Mouse (Mus musculus) limb, embryonic 11.5 days (tissue): ENCODE measurements around the gene 2610507B11Rik. TPM values are rescaled to one million over a fixed set of nuclear protein-coding genes. Genes with fewer than 3 reads are reported as not detected.

Experiments used
- ATAC-seq: fragments of 200-750 bp; cut with Nextera tagmentation; 2 replicates; pipeline ENCODE4 v1.8.0; 2017; ENCODE audit warnings: low read depth; ENCODE audit not compliant: insufficient number of reproducible peaks, low FRiP score, low TSS enrichment
- DNase-seq: peaks from one replicate; pipeline ENCODE4 v3.0.0-alpha.2; 2015; ENCODE audit warnings: low spot score
- H3K27ac ChIP-seq: fragments of 300-500 bp; sonication (generic); replicated peaks from 2 replicates; pipeline ENCODE4 v1.5.1; 2014; ENCODE audit warnings: low read depth, mild to moderate bottlenecking, low read length
- H3K27me3 ChIP-seq: fragments of 300-500 bp; sonication (generic); 2 replicates; pipeline ENCODE4 v1.6.1; 2014; ENCODE audit warnings: mild to moderate bottlenecking, low read length, mixed read lengths; ENCODE audit not compliant: control insufficient read depth, insufficient read depth
- H3K36me3 ChIP-seq: fragments of 300-500 bp; sonication (generic); 2 replicates; pipeline ENCODE4 v1.6.1; 2014; ENCODE audit warnings: mild to moderate bottlenecking, low read length, moderate library complexity, mixed read lengths; ENCODE audit not compliant: control insufficient read depth, insufficient read depth
- H3K4me1 ChIP-seq: fragments of 300-500 bp; sonication (generic); 2 replicates; pipeline ENCODE4 v1.6.1; 2014; ENCODE audit warnings: low read length, mixed read lengths; ENCODE audit not compliant: control insufficient read depth, insufficient read depth
- H3K4me2 ChIP-seq: fragments of 300-500 bp; sonication (generic); 2 replicates; pipeline ENCODE4 v1.6.1; 2014; ENCODE audit warnings: low read depth, mild to moderate bottlenecking, moderate library complexity; ENCODE audit not compliant: severe bottlenecking
- H3K4me3 ChIP-seq: fragments of 300-500 bp; sonication (generic); 2 replicates; pipeline ENCODE4 v1.5.1; 2014; ENCODE audit warnings: low read depth, low read length
- H3K9ac ChIP-seq: fragments of 300-500 bp; sonication (generic); 2 replicates; pipeline ENCODE4 v1.6.1; 2014; ENCODE audit warnings: mild to moderate bottlenecking, low read length
- H3K9me3 ChIP-seq: fragments of 300-500 bp; sonication (generic); 2 replicates; pipeline ENCODE4 v1.6.1; 2016; ENCODE audit warnings: low read length; ENCODE audit not compliant: control insufficient read depth
- WGBS: fragments of 180-500 bp; shearing (Covaris S2); extraction: QIAGEN DNeasy Blood & Tissue Kit; methylation state at CpG from one replicate; pipeline ENCODE4 v1.1.7; 2014; 5-methylcytosine and 5-hydroxymethylcytosine counted together
- polyA plus RNA-seq: library from polyadenylated mRNA; unstranded; fragments of >200 nt; fragmentation: Nextera tagmentation; extraction: Ambion mirVana; gene quantifications from 2 replicates; pipeline ENCODE4 v1.2.1, GENCODE M21; 2014

2610507B11Rik gene
- 71.5 and 72.6 TPM in 2 replicates for polyA plus RNA-seq

DNA sequence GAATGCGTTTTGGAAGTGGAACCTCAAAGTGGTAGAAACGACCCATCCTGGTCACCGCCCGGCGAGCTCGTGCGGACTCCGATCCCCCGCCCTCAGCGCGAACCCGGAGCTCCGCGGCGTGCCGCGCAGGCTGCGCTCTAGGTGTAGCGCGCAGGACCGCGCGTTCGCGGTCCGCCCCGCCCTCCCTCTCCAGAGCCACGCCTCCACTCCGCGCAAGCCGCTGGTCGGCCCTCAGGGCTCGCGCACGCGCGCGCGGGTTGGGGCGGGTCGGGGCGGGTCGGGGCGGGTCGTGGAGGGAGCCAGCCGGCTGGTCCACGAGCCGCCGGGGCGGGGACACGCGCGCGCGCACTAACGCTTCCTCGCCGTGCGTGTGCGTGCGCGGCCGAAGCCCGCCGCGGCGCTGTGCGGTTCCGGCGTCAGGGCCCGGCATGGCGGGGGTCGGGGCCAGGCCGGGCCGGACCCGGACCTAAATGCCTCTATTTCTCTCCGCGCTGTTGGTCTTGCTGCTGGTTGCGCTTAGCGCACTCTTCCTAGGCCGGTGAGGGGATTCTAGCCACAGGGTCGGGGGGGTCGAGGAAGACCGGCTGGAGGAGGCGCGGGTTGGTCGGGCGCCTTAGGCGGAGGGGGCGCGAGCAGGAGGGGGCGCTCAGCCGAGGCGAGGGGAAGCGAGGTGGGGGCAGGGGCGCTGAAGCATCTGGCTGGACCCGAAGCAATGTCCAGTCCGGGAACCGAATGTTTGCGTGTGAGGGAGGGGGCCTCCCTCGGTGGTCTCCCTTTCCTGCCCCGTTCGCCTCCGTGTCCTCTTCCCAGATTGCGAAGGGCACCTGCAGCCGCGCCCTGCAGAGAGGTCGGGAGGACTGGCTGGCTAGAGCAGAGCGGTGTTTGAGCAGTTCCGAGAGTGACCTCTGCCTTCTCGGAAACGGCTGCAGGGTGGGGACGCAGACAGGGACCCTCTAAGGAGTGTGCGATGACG is at the start of gene 2610507B11Rik:
2610507B11Rik (plus strand) TSS at position 373 of the 973 bp plus-strand sequence.
- ATAC-seq (peak; percentile 91), DNase-seq (peak; percentile 95)
- H3K27me3 ChIP-seq: no peaks in the 10 kb centered on the region; the same call in 1 of the 2 replicates
- no peaks in the 10 kb centered on the region for H3K9me3 ChIP-seq
- peak within 1 kb of the TSS; percentile 72 for H3K9ac ChIP-seq
- 1% methylated on average over 95 of the region's 115 CpGs for WGBS
- H3K4me3 ChIP-seq: peak within 1 kb of the TSS; percentile 70
- peaks cover 5% of the 10 kb centered on the region; the same call in 1 of the 2 replicates for H3K4me1 ChIP-seq
- H3K27ac ChIP-seq: peak within 1 kb of the TSS; percentile 70
- H3K36me3 ChIP-seq: peaks cover 19% of the 10 kb centered on the region
- H3K4me2 ChIP-seq: peak within 1 kb of the TSS; percentile 83

DNA sequence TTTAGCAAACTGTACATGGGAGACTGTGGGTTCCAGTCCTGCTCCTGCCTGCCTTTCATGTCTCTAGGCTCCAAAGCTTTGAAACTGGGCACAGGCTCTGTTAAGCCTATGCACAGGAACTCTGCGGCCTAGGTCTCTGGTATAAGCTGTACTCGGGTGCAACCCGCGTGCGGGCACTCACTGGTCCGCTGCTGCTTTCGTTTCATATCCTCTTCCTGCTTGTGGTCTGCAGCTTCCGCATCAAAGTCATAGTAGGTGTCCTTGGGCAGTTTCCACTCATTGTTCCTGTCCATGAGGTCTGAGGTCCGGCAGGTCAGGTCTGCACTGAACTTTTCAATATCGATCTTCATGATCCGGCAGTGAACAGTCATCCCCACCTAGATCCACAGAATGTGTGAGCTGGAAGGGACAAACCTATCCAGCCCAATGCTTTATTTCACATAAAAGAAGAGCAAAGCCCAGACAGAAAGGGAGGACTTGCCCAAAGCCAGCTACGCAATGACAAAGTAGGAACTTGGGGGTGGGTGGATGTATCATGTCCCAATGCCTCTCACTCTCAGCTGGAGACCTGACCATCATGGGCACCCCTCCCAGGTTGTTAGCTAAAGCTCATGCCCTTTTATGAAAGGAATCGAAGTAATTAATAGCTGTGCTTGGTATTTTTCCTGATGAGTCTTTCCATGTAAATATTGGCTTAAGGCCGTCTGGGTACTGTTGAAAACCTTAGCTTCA is 48.3 kb upstream of the 2610507B11Rik start:
- WGBS: 94% methylated on average over 14 of the region's 14 CpGs
- DNase-seq (no peak), ATAC-seq (no peak)
- no peak overlapping the region for H3K4me3 ChIP-seq
- no peaks in the 10 kb centered on the region for H3K9me3 ChIP-seq
- H3K9ac ChIP-seq: no peak overlapping the region
- no peak overlapping the region for H3K4me2 ChIP-seq
- no peak overlapping the region for H3K27ac ChIP-seq
- no peaks in the 10 kb centered on the region for H3K4me1 ChIP-seq
- no peaks in the 10 kb centered on the region for H3K27me3 ChIP-seq
- peaks cover 60% of the 10 kb centered on the region for H3K36me3 ChIP-seq

DNA sequence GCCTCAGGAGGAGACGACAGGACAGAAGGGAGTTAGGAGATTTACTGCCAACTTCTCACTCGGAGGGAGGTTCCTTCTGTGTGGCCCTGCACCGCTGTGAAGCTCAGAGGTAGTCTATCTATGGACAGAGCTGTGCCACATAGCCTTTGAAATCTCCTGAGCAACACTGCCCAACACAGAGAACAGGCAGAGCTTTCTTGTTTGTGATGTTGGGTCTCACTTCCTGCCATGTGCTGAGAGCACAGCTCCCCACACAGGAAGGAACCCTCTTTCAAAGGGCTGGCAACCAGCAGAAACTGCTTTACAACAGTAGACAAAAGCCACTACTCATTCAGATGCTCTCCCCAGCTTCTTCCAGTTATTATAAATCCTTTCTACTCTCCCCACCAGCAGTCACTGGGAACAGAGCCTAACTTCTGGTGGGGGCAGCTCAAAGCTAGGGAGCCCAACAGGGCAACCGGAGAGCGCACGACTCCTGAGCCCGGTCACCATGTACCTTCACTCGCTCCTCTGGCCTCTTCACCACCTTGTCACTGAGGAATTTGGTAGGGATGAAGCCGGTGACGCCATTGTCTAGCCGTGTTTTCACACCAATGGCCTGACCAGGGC is 45.7 kb upstream of the 2610507B11Rik start:
- H3K4me2 ChIP-seq: no peak overlapping the region
- DNase-seq (no peak), ATAC-seq (no peak)
- no peak overlapping the region for H3K27ac ChIP-seq
- 87% methylated on average over 11 of the region's 11 CpGs for WGBS
- no peak overlapping the region; the same call in 1 of the 2 replicates for H3K9ac ChIP-seq
- no peaks in the 10 kb centered on the region for H3K4me1 ChIP-seq
- H3K4me3 ChIP-seq: no peak overlapping the region
- no peaks in the 10 kb centered on the region for H3K27me3 ChIP-seq
- peaks cover 59% of the 10 kb centered on the region for H3K36me3 ChIP-seq
- H3K9me3 ChIP-seq: no peaks in the 10 kb centered on the region

GRCm38 (mm10) chr11:78223586-78223985 is 38.0 kb upstream of the 2610507B11Rik start:
- Histone ChIP-seq H3K36me3 (peaks cover 60% of the 10 kb centered on the region), H3K9me3 (no peaks in the 10 kb centered on the region), H3K4me1 (no peaks in the 10 kb centered on the region), H3K27me3 (no peaks in the 10 kb centered on the region), H3K9ac (no peak overlapping the region), H3K27ac (no peak overlapping the region), H3K4me3 (no peak overlapping the region), H3K4me2 (no peak overlapping the region)
- 92% methylated on average over 4 of the region's 4 CpGs for WGBS
- ATAC-seq (no peak), DNase-seq (no peak)

GRCm38 (mm10) chr11:78231518-78231917 is 30.0 kb upstream of the 2610507B11Rik start:
- Histone ChIP-seq H3K36me3 (peaks cover 48% of the 10 kb centered on the region), H3K27ac (no peak overlapping the region), H3K4me3 (no peak overlapping the region), H3K27me3 (no peaks in the 10 kb centered on the region), H3K4me2 (no peak overlapping the region), H3K9me3 (no peaks in the 10 kb centered on the region), H3K9ac (no peak overlapping the region), H3K4me1 (no peaks in the 10 kb centered on the region)
- DNase-seq (no peak), ATAC-seq (no peak)
- 91% methylated on average over 6 of the region's 6 CpGs for WGBS

DNA sequence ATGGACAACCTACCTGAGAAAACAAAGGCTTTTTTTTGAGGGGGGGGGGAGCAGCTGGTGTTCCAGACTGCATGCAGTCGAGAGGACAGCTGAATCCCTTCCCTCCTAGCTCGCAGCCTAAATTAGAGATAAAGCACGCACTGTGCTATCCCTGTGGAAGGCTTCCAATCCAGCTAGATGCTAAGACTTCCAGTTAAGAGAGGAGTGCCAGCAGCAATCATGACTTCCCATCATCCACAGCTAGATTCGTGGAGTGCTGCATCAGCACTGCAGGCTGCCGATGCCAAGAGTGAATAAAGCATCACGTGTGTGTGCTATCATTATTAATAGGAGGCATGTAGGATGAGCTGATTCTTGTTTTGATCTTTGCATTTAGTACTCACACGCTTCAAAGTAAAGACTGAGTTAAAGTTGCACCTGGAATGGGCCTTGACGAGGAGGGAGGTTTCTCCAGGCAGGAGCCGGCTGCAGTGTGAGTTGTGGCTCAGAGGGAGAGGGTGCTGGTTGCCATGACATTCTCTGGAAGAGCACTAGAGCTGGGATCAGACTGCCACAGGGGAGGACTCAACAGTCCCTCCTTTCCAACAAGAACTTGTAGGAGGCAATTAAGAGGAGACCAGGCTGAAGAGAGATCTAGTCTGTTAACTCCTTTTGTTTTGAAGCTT is 21.2 kb upstream of the 2610507B11Rik start:
- Histone ChIP-seq H3K4me3 (no peak overlapping the region), H3K27ac (no peak overlapping the region), H3K4me1 (peaks cover 5% of the 10 kb centered on the region), H3K27me3 (no peaks in the 10 kb centered on the region), H3K9ac (no peak overlapping the region), H3K9me3 (no peaks in the 10 kb centered on the region), H3K36me3 (peaks cover 7% of the 10 kb centered on the region; the same call in 1 of the 2 replicates), H3K4me2 (no peak overlapping the region)
- WGBS: 94% methylated on average over 9 of the region's 9 CpGs
- DNase-seq (no peak), ATAC-seq (no peak)

GRCm38 (mm10) chr11:78245261-78245626 is 16.3 kb upstream of the 2610507B11Rik start:
- H3K27me3 ChIP-seq: no peaks in the 10 kb centered on the region
- H3K9ac ChIP-seq: peak overlapping the region; percentile 72
- DNase-seq (no peak), ATAC-seq (0 out of 2 replicates have a peak, but pooled peaks have one; percentile 8)
- H3K9me3 ChIP-seq: no peaks in the 10 kb centered on the region
- H3K4me3 ChIP-seq: peak overlapping the region; percentile 80
- H3K36me3 ChIP-seq: peaks cover 2% of the 10 kb centered on the region; the same call in 1 of the 2 replicates
- H3K4me2 ChIP-seq: peak overlapping the region; percentile 74
- peak overlapping the region; percentile 56; the same call in 1 of the 2 replicates for H3K27ac ChIP-seq
- H3K4me1 ChIP-seq: peaks cover 5% of the 10 kb centered on the region
- WGBS: under 1% methylated on average over 19 of the region's 19 CpGs
